Mouse (Mus musculus): ENCODE measurements at regions not wholly inside any gene's neighbourhood (a gene's known extent, or its start where the extent isn't known, plus 50 kb on each side); places are given as distances from the start of the nearest gene placed in this dataset.

GRCm38 (mm10) chr1:90709761-90710160 is 107.0 kb downstream of the Cops8 start:
- no peak for TF ChIP-seq ZNF384 (IDR thresholded peaks at IDR 0.05; ENCODE audit: low read depth, low read length)
- TF ChIP-seq ZC3H11A (IDR thresholded peaks at IDR 0.05; ENCODE audit: borderline replicate concordance, low read depth, low read length): no peak
- no peak for TF ChIP-seq CHD2 (IDR thresholded peaks at IDR 0.05; ENCODE audit: low read depth, low read length)
